Mouse (Mus musculus) 3134 (cell line): ENCODE data around the gene Metrn.
A peak's percentile ranks its signal among the peaks of the same experiment; 100 is the strongest.

Experiments
- DNase-seq: peaks from one replicate; pipeline ENCODE4 v3.0.0-alpha.2; 2011; ENCODE audit warnings: low spot score; ENCODE audit not compliant: insufficient read length; ENCODE audit errors: extremely low read depth

The Metrn gene

GRCm38 (mm10) chr17:25796951-25797369 is at the start of gene Metrn:
Gene Metrn, minus strand, starts transcription at chr17:25797136.
- peak; percentile 79 for DNase-seq

DNA sequence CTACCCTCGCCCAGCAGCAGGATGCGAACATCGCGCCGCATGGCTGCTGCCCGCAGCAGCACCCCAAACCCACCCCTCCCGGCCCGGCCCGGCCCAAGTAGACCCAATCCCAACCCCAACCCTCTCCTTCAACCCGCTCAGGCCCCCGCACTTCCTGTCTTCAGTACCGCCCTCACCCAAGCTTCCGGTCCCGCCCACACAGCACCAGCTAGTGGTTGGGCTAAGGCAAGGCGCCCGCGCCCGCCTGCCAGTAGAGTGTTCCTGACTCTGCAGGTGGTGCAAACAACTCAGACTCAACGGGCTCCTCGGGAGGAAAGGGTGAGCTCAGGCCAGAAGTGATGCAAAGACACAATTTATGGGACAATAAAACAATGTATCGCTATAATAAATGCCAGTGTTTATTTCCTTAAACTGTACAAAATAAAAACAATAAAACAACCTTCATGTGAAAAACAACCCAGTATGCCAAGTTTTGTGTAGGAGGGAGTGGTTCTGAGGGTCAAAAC is 47.5 kb upstream of the Metrn start, which contains the start of gene Rhot2:
TSS of gene Rhot2 (minus strand) at position 456 of the 506 bp plus-strand sequence.
- peak; percentile 89 for DNase-seq

GRCm38 (mm10) chr17:25843636-25844395 is 46.9 kb upstream of the Metrn start:
- DNase-seq, result no peak

GRCm38 (mm10) chr17:25843122-25843521 is 46.2 kb upstream of the Metrn start:
- no peak for DNase-seq

- DNase-seq, result no peak
These were observed 45.6 kb upstream of the Metrn start for GRCm38 (mm10) chr17:25842509-25842908.

GRCm38 (mm10) chr17:25841117-25841880 is 44.4 kb upstream of the Metrn start, which contains the start of gene Gm20683:
Gene Gm20683, minus strand, starts transcription at chr17:25841763.
- no peak for DNase-seq

DNA sequence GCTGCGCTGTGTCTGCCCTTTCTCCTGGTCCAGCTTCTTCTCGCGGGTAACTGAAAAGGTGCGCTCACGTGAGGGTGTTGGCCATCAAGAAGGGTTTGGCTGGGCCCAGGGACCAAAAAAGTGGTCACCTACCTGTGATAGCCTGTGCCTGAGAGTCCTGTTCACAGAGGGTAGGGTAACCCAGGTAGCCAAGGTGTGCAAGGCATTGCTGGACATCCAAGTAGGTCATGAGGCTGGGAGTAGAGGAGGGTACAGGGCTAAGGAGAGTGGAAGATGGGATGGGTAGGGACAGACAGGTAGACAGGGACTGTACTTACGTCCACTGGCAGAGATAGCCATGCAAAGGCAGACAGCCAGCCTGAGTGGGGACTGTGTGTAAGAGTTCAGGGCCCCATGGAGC is 43.6 kb upstream of the Metrn start:
- no peak for DNase-seq

- no peak for DNase-seq
These were observed 42.7 kb upstream of the Metrn start for GRCm38 (mm10) chr17:25839455-25840235.

- DNase-seq, result no peak
These were observed 42.0 kb upstream of the Metrn start for GRCm38 (mm10) chr17:25838904-25839303.

GRCm38 (mm10) chr17:25837533-25837932 is 40.6 kb upstream of the Metrn start:
- no peak for DNase-seq

DNA sequence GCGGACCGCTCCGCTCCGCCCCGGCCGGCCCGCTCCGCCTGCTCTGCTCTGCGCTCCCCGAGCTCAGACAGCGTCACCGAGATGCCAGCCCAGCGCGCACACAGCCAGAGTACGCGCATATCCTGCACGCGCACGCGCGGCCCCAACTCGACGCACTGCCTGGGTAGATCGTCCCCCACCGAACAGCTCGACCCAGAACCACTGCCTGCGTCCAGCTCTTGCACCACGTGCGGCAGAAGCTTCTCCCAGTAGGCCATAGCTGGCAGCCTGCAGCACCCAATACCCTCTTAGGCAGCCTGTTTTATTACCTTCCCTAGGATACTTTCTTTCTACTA is 40.1 kb upstream of the Metrn start, which contains the start of gene Rhbdl1:
TSS of gene Rhbdl1 (minus strand) at position 220 of the 335 bp plus-strand sequence.
- no peak for DNase-seq

GRCm38 (mm10) chr17:25836397-25837075 is 39.6 kb upstream of the Metrn start:
- no peak for DNase-seq

- DNase-seq, result no peak
These were observed 38.9 kb upstream of the Metrn start for GRCm38 (mm10) chr17:25835816-25836215.

- DNase-seq, result no peak
These were observed 38.4 kb upstream of the Metrn start for GRCm38 (mm10) chr17:25835301-25835700.

DNA sequence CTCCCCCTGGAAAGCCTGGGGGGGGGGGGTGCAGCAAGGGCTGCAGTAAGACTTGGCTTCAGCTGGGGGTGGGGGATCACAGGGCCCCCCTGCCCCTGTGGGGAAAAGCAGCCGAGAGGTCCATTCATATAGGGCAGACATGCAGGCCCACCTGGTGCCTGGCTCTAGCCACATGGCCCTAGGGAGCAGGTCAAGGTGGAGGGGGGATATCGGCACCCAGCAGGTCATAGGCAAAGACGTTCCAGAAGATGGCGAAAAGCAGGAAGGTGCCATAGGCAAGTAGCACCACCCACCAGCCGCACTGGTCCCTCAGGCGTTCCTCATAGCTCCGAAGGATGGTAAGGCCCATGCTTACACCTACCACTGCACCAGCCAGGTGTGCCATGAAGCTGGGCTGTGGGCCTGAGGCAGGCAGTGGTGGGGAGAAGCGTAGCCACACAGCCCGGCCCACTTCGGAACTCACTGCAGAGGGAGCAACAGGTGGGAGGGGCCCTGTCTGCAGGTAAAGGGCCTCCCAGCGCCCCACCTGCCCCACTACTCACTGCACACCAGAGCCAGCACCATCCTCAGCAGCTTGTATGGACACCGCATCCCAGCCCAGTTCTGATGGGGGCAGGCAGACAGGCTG is 37.8 kb upstream of the Metrn start:
- DNase-seq, result no peak

DNA sequence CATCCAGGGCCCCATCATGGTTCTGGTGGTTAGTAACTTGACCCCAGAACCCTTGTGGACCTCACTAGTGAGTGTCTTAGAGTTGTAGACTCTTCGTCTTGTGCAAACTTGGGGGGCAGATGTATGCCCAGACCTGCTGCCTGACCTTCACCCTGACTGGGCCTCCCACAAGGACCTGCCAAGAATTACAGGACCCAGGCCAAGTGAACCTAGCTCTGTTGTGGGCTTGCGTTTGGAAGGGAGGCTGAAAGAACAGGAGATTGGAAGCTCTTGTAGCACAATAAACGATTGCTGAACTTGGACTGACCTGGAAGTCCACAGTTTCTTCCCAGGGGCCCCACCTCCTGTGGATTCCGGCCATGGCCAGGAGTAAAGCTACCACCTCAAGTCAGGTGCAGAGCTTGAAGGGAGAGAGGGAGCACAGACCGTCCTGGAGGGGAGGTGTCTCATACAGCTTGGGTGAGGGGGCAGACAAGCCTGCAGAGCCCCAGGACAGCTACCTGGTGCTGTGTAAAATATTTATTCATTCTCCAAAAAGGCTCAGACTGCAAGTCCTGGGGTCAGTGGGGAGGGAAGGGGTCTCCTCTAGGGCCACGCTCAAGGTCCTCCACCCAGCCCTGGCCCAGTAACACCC is 37.1 kb upstream of the Metrn start:
- no peak for DNase-seq

DNA sequence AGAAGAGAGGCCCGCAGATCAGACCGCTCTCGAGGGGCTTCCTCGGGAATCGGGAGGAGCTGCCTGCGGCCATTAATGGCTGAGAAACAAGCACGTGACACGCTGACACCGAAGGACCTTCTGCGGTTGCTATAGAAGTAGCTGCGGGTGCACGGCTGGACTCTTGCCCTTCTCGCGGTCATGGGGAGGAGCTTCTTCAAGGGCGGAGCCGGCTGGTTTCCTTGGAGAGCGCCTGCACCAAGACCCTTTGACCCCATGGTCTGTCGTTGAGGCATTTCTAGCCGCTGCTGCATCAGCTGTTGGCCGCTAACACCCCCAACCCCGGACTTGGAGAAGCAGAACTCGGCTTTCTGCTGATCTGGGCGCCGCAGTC is 36.3 kb upstream of the Metrn start, which contains the start of gene Stub1:
TSS of gene Stub1 (minus strand) at position 114 of the 373 bp plus-strand sequence.
- no peak for DNase-seq

DNA sequence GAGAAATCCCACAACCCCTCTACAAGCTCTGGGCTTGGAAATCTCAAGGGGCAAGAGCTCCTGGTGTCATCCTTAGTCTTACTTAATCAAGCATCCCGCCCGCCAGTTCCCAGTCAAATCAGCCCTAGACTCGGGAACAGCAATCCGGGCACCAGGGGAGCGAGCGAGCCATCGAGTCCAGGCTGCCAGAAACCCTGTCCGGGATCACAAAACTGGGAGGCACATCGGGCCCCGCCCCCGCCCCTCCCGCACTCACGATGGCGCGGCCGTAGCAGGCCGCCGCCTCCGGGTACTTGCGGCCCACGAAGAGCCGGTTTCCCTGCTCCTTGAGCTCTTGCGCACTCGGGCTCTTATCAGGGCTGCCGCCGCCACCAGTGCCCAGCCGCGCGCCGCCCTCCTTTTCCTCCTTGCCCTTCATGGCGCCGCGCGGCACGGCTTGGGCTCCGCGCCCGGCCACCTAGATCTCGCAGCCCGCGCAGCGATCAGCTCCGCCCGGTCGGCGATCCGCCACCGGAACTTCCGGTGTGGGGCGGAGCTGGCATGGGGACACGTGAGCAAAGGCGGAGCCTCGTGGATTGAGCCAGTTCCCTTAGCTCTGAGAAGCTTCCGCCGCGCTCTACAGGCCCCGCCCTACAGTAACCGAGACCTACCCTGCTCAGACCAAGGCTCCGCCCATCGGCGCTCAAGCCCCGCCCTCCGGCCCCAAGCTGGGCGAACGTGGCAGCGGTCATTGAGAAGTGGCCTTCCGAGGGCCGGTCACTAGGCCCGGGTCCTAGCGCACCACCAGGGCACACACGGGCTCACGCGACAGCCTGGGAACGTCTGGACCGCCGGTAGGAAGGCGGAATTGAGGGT is 35.7 kb upstream of the Metrn start:
- DNase-seq, result peak; percentile 100
